Mouse (Mus musculus) erythroid progenitor cell, adult 5-6 weeks (primary cell): ENCODE results near the gene Bbx. TPM values are rescaled to one million over a fixed set of nuclear protein-coding genes. Genes with fewer than 3 reads are reported as not detected.

ENCODE experiments used
- ATAC-seq: replicated peaks from 2 replicates; pipeline ENCODE4 v1.8.0; 2016; ENCODE audit warnings: moderate number of reproducible peaks, mild to moderate bottlenecking, moderate TSS enrichment, inconsistent platforms; ENCODE audit not compliant: poor library complexity, low FRiP score, severe bottlenecking
- total RNA-seq, 2 experiments: library from RNA; stranded (forward) in 1 of 2; stranded (reverse) in 1 of 2; fragments of 150-400 nt in 1 of 2; fragments of 186-747, 209-891 nt in 1 of 2; gene quantifications; 2 replicates each; pipeline versions ENCODE4 v1.2.3 to v1.2.4; 2015 to 2017; ENCODE audit warnings: low replicate concordance in 2 of 2

Gene Bbx
- total RNA-seq, 2 experiments from 2014 or later = 5.9 to 13.0 TPM

DNA sequence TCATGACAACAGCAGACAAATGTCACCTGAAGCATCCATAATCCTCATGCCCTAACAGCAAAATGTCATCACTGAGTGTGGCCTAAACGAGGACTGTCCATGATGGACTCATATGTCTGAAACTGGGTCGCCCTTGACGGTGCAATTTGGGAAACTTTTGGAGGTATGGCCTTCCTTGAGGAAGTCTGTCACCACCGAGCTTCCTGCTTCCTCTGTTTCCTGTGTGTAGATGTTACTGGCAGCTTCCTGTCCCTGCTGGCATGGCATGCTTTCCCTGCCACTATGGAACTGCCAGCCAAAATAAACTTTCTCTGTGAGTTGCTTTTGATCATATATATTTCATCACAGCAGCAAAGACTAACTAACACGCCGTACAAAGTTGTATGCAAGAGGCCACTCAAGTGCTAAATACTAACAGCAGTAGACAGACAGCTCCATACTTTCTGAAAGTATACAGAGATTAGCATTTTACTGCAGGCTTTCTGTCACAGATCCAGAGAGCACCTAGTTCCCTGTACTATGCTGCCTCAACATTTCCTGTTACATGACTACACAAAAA is 180.7 kb downstream of the Bbx start:
- ATAC-seq = no peak

DNA sequence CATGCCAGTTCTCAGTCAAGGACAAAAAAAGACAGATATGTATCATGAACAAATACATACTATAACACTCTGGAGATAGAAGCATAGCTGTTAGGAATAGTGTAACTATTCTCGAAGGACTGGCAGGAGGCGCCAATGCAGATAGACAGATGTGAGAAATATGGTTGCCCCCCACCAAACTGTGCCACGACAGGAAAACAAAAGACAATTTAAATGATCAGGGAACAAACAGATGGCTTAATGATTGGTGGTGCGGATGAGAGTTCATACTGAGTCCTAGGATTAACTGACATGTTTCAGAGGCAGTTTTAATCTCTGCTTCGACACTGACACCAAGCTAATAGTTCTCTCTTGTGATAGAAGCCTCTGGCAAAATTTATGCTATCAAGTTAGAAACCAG is 181.7 kb downstream of the Bbx start:
- ATAC-seq = no peak

DNA sequence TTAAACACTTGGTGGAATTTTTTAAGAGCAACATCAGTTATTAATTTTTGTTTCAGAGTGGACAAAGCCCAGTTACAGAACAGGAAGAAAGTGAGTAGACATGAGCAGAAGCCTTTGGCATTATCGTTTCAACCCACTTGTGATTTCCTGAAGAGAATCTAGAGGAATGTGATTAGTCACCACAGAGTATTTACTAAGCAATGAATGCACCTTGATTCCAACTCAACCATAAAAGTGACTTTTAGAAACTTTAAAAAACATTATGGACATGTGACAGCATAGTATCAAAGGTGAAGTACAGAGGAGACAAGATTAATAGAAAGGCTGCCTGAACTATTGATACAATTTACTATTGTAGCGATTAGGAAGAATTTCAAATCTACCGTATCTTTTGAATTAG is 183.2 kb downstream of the Bbx start:
- ATAC-seq = no peak

DNA sequence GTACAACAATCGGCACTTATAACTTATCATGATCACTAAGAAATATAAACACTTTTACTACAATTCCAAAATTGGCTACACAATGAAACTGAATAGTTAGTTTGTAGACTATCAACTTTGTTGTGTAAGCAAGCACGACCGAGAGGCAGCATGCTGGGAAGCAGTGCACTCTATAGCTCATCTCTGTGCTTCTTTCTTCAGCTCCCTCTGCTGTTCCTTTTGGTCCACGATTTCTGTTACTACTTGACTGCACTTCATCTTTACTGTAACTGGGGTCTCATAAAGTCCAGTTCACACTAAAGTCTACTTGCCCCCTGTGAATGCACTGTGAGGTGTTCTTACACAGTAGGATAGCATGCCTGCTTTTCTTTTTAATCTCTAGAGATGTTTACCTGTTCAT is 189.7 kb downstream of the Bbx start:
- ATAC-seq = no peak

DNA sequence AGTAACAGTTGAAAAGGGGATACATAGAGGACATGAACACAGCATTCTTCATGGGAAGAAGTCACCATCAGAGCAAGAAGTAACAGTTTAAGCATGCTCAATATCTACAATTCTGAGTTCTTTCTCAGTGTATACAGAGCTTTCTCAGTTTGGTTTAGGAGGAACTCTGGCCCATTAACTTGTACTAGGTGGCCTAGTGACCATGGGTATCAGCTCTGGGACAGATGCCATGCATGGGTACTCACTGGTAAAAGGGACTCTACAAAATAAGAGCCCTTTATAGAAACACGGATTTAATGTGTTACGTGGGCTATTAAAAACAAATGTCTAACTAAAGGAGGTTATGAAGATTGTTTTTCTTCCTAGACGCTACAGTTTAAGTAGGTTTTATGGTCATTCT is 190.6 kb downstream of the Bbx start:
- ATAC-seq = no peak

DNA sequence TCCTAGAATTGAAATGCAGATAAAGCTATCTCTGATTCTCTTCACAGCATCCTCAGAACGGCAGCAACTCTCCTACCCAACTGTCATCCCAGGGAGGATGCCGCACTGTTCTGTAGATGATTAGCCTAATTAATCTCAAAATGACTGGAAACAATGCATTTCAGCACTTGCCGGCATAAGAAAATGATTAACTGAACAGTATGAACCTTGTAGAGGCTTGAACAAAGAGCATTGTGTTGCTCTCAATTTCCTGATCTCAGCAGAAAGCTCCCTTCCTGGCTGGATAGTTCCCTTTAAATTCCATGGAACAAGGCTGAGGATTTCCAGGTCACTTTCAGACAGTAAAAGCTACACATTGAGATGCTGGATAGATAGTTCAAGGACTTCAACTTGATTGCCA is 197.0 kb downstream of the Bbx start:
- no peak for ATAC-seq

DNA sequence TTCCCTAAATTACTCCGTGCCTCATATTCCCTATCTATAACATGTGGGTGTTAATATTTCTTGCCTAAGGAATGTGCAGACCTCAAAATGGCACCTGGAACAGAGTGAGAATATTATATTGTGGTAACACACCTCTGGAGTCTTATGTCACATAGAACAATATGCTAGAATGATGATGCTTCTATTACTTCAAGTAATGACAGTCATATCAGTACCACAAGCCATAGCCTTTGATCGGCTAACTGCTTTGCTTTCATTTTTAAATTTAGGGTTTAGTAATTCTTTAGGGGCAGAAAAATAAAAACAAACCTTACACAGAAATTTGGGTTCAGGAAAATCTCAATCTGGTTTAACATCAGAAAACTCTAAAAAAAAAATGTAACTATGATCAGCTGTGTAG is 201.6 kb downstream of the Bbx start:
- no peak for ATAC-seq

DNA sequence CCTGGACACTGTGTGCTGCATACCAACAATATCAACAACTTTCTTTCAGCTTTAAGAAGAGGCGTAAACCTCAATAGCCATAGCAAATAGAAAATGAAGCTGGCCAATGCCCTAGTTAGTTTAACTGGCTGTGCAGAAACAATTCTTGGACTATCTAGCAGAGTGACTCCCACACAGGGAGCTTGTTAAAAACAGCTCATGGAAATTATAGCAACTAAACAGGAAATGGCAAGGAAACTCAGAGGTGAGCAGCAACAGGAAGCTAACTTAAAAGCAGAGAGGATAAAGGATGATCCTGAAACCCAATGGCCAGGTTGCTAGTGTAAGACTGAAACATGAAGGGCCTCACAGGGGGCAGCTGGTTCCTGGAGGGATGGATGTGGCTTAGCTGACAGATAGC is 203.4 kb downstream of the Bbx start:
- ATAC-seq = no peak

DNA sequence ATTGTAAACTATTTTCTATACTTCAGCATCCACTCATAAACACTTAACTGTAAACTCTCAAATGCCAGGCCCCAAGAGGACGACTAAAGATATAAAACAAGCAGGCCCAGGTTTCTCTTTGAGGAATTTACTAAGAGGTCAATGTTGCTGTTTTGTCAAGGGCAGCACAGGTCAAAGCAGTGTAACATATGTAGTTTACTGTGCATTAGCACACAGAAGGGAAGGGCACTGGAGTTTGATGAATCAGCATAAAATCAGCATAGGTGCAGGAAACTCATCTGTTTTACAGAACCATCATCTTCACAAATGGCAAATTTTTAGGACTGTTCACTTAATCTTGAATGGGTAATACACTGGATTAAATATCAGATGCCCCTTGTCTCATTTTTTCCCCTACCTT is 205.9 kb downstream of the Bbx start:
- ATAC-seq = no peak

DNA sequence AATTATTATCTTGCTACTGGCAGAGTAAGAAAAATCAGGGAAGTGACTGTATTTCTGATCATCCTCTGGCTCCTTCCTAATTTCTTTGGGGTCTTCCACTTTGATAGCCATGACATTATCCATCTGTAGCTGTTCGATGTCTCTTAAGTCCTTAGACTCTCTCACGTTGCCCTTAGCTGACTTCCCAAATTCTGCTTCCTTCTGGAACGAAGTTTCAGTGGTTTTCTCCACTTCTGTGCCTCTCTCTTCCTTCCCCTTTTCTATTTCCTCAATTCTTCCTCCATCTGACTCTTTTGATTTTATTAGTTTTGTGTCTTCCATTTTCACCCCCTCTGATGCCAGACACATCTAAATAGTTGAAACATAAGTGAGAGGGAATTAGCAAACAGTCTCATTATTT is 207.2 kb downstream of the Bbx start:
- no peak for ATAC-seq

DNA sequence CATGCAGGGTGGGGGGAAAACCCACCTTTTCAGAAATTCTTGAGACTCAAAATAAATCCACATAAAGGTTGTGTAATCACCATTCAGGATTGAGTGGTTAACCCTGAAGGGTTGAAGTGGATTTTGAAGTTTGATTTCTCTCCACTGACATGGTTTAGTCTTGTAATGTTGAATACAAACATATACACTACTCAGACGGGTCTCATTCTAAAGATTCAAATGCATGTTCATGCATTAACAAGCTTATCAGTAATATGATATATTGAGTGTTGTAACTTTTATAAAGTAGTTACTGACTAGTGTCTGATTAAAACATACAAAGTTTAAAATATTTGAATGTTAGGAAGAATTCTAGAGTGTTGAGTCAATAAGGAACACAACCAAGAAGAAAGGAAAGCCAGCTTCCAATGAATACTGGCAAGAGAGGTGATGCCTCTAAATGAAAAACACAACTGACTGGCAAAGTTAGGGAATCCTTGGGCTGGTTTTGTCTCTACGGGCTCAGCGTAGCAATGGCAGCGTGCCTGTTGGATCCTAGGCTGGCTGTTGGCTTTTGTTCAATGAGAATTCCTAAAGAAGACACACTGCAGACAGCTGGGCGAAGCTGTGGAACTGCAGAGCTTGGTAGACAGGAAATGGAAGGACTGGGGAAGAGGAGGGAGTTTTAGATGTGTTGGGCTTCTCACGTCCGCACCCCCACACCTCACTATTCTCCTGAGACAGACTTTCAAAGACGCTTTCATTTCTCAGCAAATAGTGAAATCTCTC is 211.3 kb downstream of the Bbx start:
- ATAC-seq = no peak

DNA sequence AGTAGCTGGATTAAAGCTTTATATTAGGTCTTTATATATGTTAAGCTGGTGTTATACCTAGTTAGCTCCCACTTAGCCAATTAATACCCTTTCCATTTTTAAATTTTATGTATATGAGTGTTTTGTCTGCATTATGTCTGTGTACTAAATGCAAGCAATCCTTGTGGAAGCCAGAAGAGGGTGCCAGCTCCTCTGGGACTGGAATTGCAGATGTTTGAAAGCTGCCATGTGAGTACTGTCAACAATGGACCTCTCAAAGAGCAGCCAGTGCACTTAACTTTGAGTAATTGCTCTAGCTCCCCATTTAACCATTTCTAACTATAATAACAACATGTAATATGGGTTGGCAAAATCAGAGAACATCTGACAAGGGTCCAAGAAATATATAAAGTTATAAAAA is 215.1 kb downstream of the Bbx start:
- no peak for ATAC-seq

DNA sequence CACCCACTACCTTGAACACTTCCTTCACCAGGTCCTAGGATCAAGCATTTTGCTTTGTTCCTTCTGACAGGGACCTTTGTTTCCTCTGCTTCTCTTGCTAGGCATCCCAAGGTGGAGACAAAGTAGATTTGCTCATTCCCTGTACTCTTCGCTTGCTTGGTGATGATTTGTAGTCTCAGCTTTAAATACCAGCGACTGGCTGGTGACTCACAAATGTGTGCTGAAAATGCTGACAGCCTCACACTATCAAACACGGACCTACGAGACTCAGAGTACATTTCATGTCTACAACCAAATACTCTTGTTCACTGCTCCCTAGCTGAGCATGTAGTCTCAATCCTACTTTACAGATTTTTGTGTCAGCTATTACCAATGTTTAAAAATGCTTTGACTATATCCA is 220.5 kb downstream of the Bbx start:
- ATAC-seq = no peak

DNA sequence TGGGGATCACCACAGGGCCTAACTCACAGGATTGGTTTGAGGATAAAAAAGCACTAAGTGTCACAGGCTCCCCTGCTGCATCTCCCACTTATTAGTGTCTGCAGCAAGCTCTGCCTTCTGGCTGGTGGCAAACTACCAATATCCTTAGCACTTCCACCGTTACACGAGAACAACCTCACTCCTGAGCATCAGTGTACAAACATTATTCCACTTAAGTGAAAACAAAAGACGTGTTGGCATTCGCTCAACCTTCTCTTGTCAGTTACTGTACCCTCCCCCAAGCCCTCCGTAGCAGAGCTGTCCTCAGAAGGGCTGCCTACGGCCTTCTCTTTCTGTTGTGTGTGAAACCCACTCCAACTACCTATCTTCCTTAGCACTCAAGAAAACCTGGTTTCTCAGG is 221.0 kb downstream of the Bbx start:
- ATAC-seq = no peak

DNA sequence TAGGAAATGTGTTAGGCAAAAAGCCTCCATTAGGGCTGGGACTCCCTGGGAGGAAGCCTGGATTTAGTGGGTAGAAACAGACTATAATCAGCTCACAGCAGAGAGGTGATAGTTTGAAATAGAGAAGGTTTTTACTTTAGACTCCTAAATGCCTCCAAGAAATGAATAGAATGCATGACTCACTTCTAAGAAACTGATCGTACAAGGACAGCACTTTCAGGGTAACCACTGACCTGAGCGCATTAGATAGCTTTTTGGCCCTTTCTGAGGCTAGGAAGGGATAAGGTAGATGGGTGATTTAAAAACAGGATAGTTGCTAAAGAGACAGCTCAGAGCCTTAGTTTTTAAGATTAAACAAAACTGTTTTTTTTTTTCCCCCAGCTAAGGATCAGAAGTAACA is 221.4 kb downstream of the Bbx start:
- ATAC-seq = no peak

DNA sequence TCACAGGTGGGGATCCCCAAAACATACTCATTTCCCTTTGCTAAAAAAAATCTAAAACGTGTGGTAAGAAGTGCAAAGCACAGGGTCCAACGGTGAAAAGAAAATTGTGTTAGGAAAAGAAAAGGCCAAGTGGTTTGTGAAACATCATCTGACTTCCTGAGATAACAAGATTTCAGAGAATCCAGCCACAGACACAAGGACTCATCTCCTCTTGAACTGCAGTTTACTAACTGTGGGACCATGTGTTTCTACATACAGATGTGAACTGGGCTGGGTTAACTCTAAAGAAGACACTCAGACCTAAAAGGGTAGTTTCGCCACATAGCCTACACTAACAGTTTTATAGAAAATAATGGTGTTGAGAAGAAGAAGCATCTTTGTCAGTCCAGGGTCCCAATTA is 227.2 kb downstream of the Bbx start:
- no peak for ATAC-seq

DNA sequence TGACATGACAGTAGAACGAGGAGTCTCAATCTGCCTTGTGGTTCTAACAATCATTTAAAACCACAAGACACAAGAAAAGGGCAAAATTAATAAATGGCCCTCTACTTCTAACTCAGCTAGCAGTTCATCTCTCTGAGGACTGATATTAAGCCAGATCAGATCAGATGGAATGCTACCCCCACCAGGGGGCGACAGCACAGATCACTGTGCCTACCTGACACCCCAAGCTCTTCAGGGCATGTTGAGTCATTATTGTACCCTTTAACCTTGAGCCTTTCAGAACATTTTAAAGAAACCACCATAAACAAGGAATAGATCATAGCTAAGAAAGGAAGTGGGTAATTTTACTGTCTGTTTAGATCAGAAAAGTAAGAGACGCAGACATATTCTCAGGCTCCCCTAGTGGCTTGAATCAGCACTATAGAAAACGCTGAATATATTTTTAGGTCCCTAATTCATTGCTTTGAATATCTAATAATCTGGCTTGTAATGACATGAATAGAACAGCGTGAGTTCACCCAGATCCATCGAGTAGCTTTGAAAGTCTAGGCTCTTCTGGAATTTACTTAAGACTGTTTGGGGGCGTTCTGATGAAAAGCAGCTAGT is 230.5 kb downstream of the Bbx start:
- no peak for ATAC-seq

DNA sequence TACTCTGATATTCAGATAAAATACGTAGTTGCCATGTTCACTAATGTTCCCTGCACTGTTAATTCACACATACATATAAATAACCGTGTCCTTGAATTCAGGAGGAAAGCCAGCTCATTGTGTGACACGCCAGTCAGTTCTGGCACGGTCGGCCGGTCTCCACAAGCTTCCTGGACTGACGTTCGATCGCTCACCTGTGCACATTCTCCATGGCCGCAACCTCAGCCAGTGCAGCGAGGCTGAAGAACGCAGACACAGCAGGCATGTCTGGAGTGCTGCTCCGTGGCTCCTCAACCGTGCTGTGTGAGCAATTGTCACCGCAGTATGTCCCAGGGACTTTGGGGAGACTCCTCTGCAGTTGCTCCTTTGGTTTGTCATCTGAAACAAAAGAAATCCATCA is 232.0 kb downstream of the Bbx start:
- ATAC-seq = no peak

DNA sequence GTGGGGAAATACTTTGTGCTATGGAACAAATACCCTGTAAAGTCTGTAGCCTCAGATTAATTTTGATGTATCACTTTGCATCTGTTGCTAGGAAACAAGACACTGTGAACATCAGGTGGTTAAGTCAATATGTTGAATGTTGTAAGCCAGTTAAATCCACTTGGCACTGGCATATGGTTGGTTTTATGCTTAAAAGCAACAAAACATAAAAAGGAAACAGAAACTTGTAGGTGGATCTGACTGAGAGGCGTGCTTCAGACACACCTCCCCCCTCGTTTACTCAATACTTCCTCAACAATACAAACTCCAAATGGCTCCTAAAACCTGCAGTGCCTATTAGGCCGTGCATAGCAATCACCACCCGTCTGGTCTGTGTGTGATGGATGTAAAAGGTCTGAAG is 236.1 kb downstream of the Bbx start:
- no peak for ATAC-seq

DNA sequence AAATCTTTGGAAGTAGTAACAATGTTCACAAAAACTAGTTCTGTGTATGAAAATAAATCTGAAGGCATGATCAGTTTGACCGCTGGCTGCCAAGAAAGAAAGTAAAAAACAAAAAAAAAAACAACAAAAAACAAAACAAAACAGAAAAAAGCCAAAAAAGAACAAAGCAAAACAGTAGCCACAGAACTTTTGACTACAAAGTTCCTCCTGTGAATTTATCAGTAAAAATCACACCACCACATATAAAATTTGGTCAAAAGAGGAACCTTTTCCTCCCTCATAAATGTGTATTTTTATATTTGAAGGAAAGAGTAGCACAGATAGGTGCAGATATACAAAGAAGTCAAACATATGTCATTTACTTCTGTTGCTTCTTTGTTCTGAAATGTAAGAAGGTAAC is 239.6 kb downstream of the Bbx start:
- no peak for ATAC-seq

DNA sequence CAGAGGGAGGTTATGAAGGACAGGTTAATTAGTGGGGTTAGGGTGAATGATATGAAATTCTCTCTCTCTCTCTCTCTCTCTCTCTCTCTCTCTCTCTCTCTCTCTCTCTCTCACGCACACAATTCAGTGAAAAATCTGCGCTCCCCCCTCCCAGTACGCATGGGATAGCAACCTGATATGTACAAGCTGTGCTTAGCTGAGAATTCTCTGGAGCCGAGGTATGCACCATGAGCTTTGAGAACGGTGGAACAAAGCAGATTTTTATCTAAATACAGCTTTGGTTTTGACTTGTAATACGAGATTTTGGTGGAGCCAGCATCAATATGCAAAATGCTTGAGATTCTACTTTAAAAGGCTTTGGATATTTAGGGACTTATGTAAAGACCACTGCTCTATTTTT is 243.1 kb downstream of the Bbx start:
- ATAC-seq = no peak

DNA sequence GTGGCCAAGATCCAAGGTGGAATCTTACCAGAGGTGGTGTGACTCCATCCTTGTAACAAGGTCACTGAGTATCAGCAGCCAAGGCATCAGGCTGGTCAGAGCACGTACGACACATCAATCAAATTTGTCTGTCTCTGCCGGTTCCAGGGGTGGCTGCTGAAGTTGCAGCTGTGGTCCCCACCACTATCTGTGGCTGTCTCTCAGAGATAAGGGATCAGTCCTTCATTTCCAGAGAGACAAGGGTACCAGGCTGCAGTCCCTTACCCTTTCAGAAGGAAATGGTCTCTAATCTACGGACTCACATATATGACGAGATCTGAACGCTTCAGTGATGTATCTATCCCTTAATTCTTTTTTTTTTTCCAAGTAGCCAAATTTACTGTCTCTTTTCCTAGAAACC is 245.6 kb downstream of the Bbx start:
- ATAC-seq = no peak
